In genomic region chr4:116342119-116342518, GRCm38 (mm10) we compare ENCODE assay signal across 9 mouse cellular contexts.
A peak's percentile ranks its signal among the peaks of the same experiment; 100 is the strongest.
DNase-seq lines count a peak whose midpoint lies in the region; ATAC-seq and TF ChIP-seq lines count a peak whose summit lies in the region.
"Had no signal": no experiment of that assay in that cellular context is flagged by ENCODE, and none has a peak within 500 bp of the region (broad histone marks: within the 10 kb centered on the region; RNA-seq: fewer than 3 reads in every experiment).

No protein-coding gene starts in this region.

- no peak for TF ChIP-seq EP300 in CH12.LX (IDR thresholded peaks at IDR 0.05; ENCODE audit: low read length)

- peak; percentile 45 to 84 for TF ChIP-seq CTCF in CH12.LX (conservative IDR thresholded peaks at IDR 0.05 in 1 of 2, IDR thresholded peaks at IDR 0.05 in 1 of 2; ENCODE audit: low read depth in 2 of 2, low read length in 2 of 2)

- H3K27me3 ChIP-seq in heart, embryonic 10.5 days (ENCODE audit: insufficient read depth, poor library complexity, severe bottlenecking), result no peaks in the 10 kb centered on the region
- H3K27me3 ChIP-seq in CH12.LX (replicated peaks), result no peaks in the 10 kb centered on the region
- H3K27me3 ChIP-seq: limb, embryonic 12.5 days had no signal

- no peak overlapping the region for H3K9ac ChIP-seq in CH12.LX (ENCODE audit: insufficient read depth, low read depth)
- H3K9ac ChIP-seq: limb, embryonic 12.5 days had no signal

- H3K4me2 ChIP-seq in CH12.LX (ENCODE audit: insufficient read depth, low read depth, poor library complexity, severe bottlenecking), result no peak overlapping the region
- H3K4me2 ChIP-seq: limb, embryonic 12.5 days had no signal

- no peaks in the 10 kb centered on the region for H3K9me3 ChIP-seq in heart, embryonic 10.5 days
- H3K9me3 ChIP-seq in CH12.LX (replicated peaks; ENCODE audit: low read length), result no peaks in the 10 kb centered on the region
- H3K9me3 ChIP-seq: limb, embryonic 12.5 days had no signal

- peak; percentile 42 for DNase-seq in heart, adult 8-10 months (ENCODE audit: low spot score)
- DNase-seq in heart, embryonic 10.5 days (ENCODE audit: low spot score), result no peak
- peak; percentile 62 for DNase-seq in CH12.LX (ENCODE audit: extremely low read depth)
- peak; percentile 43 for DNase-seq in brain, embryonic 18.5 days (ENCODE audit: low read depth, low spot score)
- DNase-seq in layer of hippocampus, adult 9-10 months (ENCODE audit: low spot score), result peak; percentile 37
- peak; percentile 56 for DNase-seq in thymus, postnatal 14 days

- no peak for TF ChIP-seq POLR2A in CH12.LX (IDR thresholded peaks at IDR 0.05; ENCODE audit: low read depth, low read length)

- ATAC-seq in frontal cortex, adult (ENCODE audit: low TSS enrichment), result peak; percentile 70; the same call in 1 of the 2 replicates
- ATAC-seq in megakaryocyte-erythroid progenitor cell, adult 5-6 weeks (replicated peaks; ENCODE audit: low FRiP score, low TSS enrichment, poor library complexity, severe bottlenecking), result peak; percentile 87

- no peaks in the 10 kb centered on the region for H3K4me1 ChIP-seq in heart, embryonic 10.5 days
- no peaks in the 10 kb centered on the region for H3K4me1 ChIP-seq in CH12.LX (ENCODE audit: control insufficient read depth in 1 of 2, insufficient read depth in 2 of 2)
- H3K4me1 ChIP-seq: limb, embryonic 12.5 days had no signal

- peak; percentile 82 for TF ChIP-seq RAD21 in CH12.LX (IDR thresholded peaks at IDR 0.05; ENCODE audit: low read depth, low read length)

- H3K4me3 ChIP-seq in heart, embryonic 10.5 days, result no peak overlapping the region
- no peak overlapping the region for H3K4me3 ChIP-seq in CH12.LX (replicated peaks in 1 of 3; ENCODE audit: low read depth in 2 of 3, low read length in 2 of 3, poor library complexity in 1 of 3)
- H3K4me3 ChIP-seq: limb, embryonic 12.5 days had no signal

- in situ Hi-C loops in CH12.LX (cut with MboI; ENCODE audit: low pct_ligation_motif_present, low pct_unique_long_range_greater_than_20kb, low sequenced_read_pairs), result loop anchor here (25.0 kb wide), 1 partner anchor 180 kb away; the partner anchor contains the start of genes 1700042G07Rik, Gm49337, Lurap1 and Tspan1

- dilution Hi-C loops in CH12.LX (cut with MboI; ENCODE audit: extremely low pct_ligation_motif_present, extremely low pct_unique_long_range_greater_than_20kb, low sequenced_read_pairs), result no loop called here

- H3K27ac ChIP-seq in heart, embryonic 10.5 days, result no peak overlapping the region
- no peak overlapping the region for H3K27ac ChIP-seq in CH12.LX (ENCODE audit: insufficient read depth, low read depth)
- H3K27ac ChIP-seq: limb, embryonic 12.5 days had no signal

- no peaks in the 10 kb centered on the region for H3K79me2 ChIP-seq in CH12.LX (replicated peaks; ENCODE audit: control insufficient read depth, extremely low read depth, insufficient read depth, poor library complexity, severe bottlenecking)

- H3K36me3 ChIP-seq in heart, embryonic 10.5 days, result peaks cover 3% of the 10 kb centered on the region; the same call in 1 of the 2 replicates
- no peaks in the 10 kb centered on the region for H3K36me3 ChIP-seq in CH12.LX (replicated peaks in 1 of 2; ENCODE audit: control insufficient read depth in 1 of 2, insufficient read depth in 1 of 2, low read length in 1 of 2)
- H3K36me3 ChIP-seq: limb, embryonic 12.5 days had no signal

TF ChIP-seq in CH12.LX, 34 proteins besides CTCF, POLR2A, EP300 and RAD21:
- TF ChIP-seq ZNF384 (IDR thresholded peaks at IDR 0.05; ENCODE audit: low read depth, low read length) (peak; percentile 57), POLR2AphosphoS2 (IDR thresholded peaks at IDR 0.05; ENCODE audit: low read depth, low read length) (no peak), SMC3 (IDR thresholded peaks at IDR 0.05; ENCODE audit: low read depth, low read length) (peak; percentile 85), MEF2A (IDR thresholded peaks at IDR 0.05; ENCODE audit: borderline replicate concordance, low read depth, low read length) (no peak), JUN (IDR thresholded peaks at IDR 0.05; ENCODE audit: insufficient read depth, low read depth, low read length) (no peak), MAX (IDR thresholded peaks at IDR 0.05; ENCODE audit: low read length) (no peak), JUND (conservative IDR thresholded peaks at IDR 0.05; ENCODE audit: low read depth, low read length) (no peak), ELF1 (IDR thresholded peaks at IDR 0.05; ENCODE audit: low read depth, low read length) (no peak)
